Mouse (Mus musculus) embryonic facial prominence, embryonic 11.5 days (tissue): ENCODE measurements around the gene Cxcl14. TPM values are rescaled to one million over a fixed set of nuclear protein-coding genes. Genes with fewer than 3 reads are reported as not detected.

Experiments used
- ATAC-seq: fragments of 200-750 bp; cut with Nextera tagmentation; replicated peaks from 2 replicates; pipeline ENCODE4 v1.8.0; 2017; ENCODE audit warnings: low read depth; ENCODE audit not compliant: insufficient number of reproducible peaks, low FRiP score, low TSS enrichment
- DNase-seq: peaks from one replicate; pipeline ENCODE4 v3.0.0-alpha.2; 2015; ENCODE audit warnings: low spot score
- H3K27ac ChIP-seq: fragments of 300-500 bp; sonication (generic); replicated peaks from 2 replicates; pipeline ENCODE4 v1.5.1; 2014; ENCODE audit warnings: mild to moderate bottlenecking, low read depth, low read length, control low read depth
- H3K27me3 ChIP-seq: fragments of 300-500 bp; sonication (generic); 2 replicates; pipeline ENCODE4 v1.6.1; 2014; ENCODE audit warnings: mild to moderate bottlenecking, low read length, moderate library complexity, mixed read lengths; ENCODE audit not compliant: control insufficient read depth, insufficient read depth
- H3K36me3 ChIP-seq: fragments of 300-500 bp; sonication (generic); replicated peaks from 2 replicates; pipeline ENCODE4 v1.6.1; 2014; ENCODE audit warnings: low read depth, mild to moderate bottlenecking, low read length, moderate library complexity, mixed read lengths; ENCODE audit not compliant: control insufficient read depth, insufficient read depth
- H3K4me1 ChIP-seq: fragments of 300-500 bp; sonication (generic); 2 replicates; pipeline ENCODE4 v1.6.1; 2014; ENCODE audit warnings: low read length, mixed read lengths; ENCODE audit not compliant: control insufficient read depth, insufficient read depth
- H3K4me2 ChIP-seq: fragments of 300-500 bp; sonication (generic); 2 replicates; pipeline ENCODE4 v1.6.1; 2014; ENCODE audit warnings: low read depth, mild to moderate bottlenecking, control low read depth, low read length, moderate library complexity
- H3K4me3 ChIP-seq: fragments of 300-500 bp; sonication (generic); 2 replicates; pipeline ENCODE4 v1.5.1; 2014; ENCODE audit warnings: low read depth, low read length, control low read depth
- H3K9ac ChIP-seq: fragments of 300-500 bp; sonication (generic); replicated peaks from 2 replicates; pipeline ENCODE4 v1.6.1; 2014; ENCODE audit warnings: mild to moderate bottlenecking, control low read depth, low read length
- H3K9me3 ChIP-seq: fragments of 300-500 bp; sonication (generic); replicated peaks from 2 replicates; pipeline ENCODE4 v1.6.1; 2016; ENCODE audit warnings: mild to moderate bottlenecking, low read length, inconsistent platforms, mixed read lengths; ENCODE audit not compliant: control insufficient read depth
- WGBS: fragments of 180-500 bp; shearing (Covaris S2); extraction: QIAGEN DNeasy Blood & Tissue Kit; methylation state at CpG from one replicate; pipeline ENCODE4 v1.1.7; 2014; 5-methylcytosine and 5-hydroxymethylcytosine counted together
- polyA plus RNA-seq: library from polyadenylated mRNA; unstranded; fragments of >200 nt; fragmentation: Nextera tagmentation; extraction: Ambion mirVana; gene quantifications from 2 replicates; pipeline ENCODE4 v1.2.1, GENCODE M21; 2014

Cxcl14 gene
- polyA plus RNA-seq, 1 experiment from 2014 or later, result 104 TPM

DNA sequence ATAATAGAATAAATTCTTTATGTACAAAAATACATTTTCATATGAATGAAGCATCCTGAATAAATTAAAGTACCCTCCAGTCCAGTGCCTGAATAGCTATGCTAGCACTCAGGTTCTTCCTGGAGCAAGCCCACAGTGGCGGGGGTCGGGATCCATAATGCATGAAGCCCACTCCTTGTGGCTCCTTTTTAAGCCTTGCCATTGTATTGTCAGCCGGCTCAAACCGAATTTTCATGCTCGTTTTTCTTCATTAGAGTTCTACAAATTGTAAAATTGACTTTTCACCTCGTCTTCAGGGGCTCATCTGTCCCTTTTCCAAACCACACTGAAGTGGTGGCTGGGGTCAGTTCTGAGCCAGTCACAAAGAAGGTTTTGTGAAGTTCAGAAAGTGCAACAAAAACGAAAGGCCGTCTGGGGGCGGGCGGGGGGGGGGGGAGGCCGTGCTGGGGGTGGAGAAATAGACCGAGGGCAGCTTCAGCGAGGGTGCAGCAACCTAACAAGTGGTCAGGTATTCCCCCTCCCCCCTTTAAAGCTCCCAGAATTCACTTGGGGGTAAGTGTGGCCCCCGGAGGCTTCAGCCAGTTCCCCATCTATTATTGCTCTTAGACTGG lies 45.7 kb downstream of the Cxcl14 start:
- peaks cover 88% of the 10 kb centered on the region for H3K27me3 ChIP-seq
- ATAC-seq (no peak), DNase-seq (peak; percentile 22)
- peak overlapping the region; percentile 19 for H3K4me3 ChIP-seq
- no peak overlapping the region for H3K4me2 ChIP-seq
- no peaks in the 10 kb centered on the region for H3K36me3 ChIP-seq
- no peaks in the 10 kb centered on the region; the same call in 1 of the 2 replicates for H3K4me1 ChIP-seq
- H3K9ac ChIP-seq, result no peak overlapping the region; the same call in 1 of the 2 replicates
- 1% methylated on average over 13 of the region's 14 CpGs for WGBS
- no peak overlapping the region for H3K27ac ChIP-seq
- no peaks in the 10 kb centered on the region for H3K9me3 ChIP-seq

GRCm38 (mm10) chr13:56249593-56250341 lies 46.6 kb downstream of the Cxcl14 start:
- no peak for DNase-seq
- 1% methylated on average over 13 of the region's 13 CpGs for WGBS
- H3K9me3 ChIP-seq, result no peaks in the 10 kb centered on the region
- H3K4me3 ChIP-seq, result no peak overlapping the region
- no peaks in the 10 kb centered on the region for H3K36me3 ChIP-seq
- H3K4me2 ChIP-seq, result no peak overlapping the region
- no peak overlapping the region for H3K9ac ChIP-seq
- H3K27ac ChIP-seq, result no peak overlapping the region
- no peak for ATAC-seq
- H3K4me1 ChIP-seq, result no peaks in the 10 kb centered on the region; the same call in 1 of the 2 replicates
- H3K27me3 ChIP-seq, result peaks cover 79% of the 10 kb centered on the region

DNA sequence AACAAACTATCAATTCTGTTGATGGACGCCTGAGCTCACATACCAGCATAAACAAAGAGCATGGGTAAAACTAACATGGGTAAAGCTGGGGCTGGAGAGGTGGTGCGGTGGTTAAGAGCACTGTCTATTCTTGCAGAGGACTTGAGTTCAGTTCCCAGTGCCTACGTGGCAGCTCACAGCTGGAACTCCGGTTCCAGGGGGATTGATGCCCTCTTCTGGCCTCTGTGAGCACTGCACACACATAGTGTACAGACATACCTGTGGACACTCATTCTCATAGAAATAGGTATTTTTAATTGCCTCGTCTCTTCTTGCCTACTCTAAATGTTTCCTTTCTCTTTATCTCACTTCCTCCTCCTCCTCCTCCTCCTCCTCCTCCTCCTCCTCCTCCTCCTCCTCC lies 53.2 kb downstream of the Cxcl14 start:
- Histone ChIP-seq H3K27ac (no peak overlapping the region), H3K36me3 (no peaks in the 10 kb centered on the region), H3K4me2 (no peak overlapping the region), H3K4me3 (no peak overlapping the region), H3K4me1 (no peaks in the 10 kb centered on the region), H3K9me3 (no peaks in the 10 kb centered on the region), H3K27me3 (peaks cover 14% of the 10 kb centered on the region), H3K9ac (no peak overlapping the region)
- ATAC-seq (no peak), DNase-seq (no peak)
- 88% methylated on average over 5 of the region's 5 CpGs for WGBS

GRCm38 (mm10) chr13:56240012-56240770 lies 56.2 kb downstream of the Cxcl14 start:
- no peak overlapping the region for H3K9ac ChIP-seq
- no peaks in the 10 kb centered on the region for H3K9me3 ChIP-seq
- no peaks in the 10 kb centered on the region for H3K36me3 ChIP-seq
- no peak overlapping the region for H3K27ac ChIP-seq
- ATAC-seq, result no peak
- 52% methylated on average over 16 of the region's 16 CpGs for WGBS
- 0 out of 2 replicates have a peak, but pooled peaks cover 4% of the 10 kb centered on the region for H3K27me3 ChIP-seq
- no peak for DNase-seq
- H3K4me3 ChIP-seq, result no peak overlapping the region
- no peak overlapping the region for H3K4me2 ChIP-seq
- no peaks in the 10 kb centered on the region for H3K4me1 ChIP-seq

Other genes with a start within 250 kb of the Cxcl14 start
- gene H2afy, start 160.2 kb downstream of the Cxcl14 start, polyA plus RNA-seq, result 628 and 651 TPM in 2 replicates
- gene Tifab, start 117.7 kb downstream of the Cxcl14 start, polyA plus RNA-seq, result 0.36 and 0.38 TPM in 2 replicates
- 8.6 and 10.5 TPM in 2 replicates for gene Neurog1, start 44.4 kb downstream of the Cxcl14 start, polyA plus RNA-seq
- gene Gm3045, start 130.0 kb upstream of the Cxcl14 start, polyA plus RNA-seq, result not detected in 2 replicates
- 0.08 TPM in 1 of 2 replicates, not detected in the other for gene Slc25a48, start 141.8 kb upstream of the Cxcl14 start, polyA plus RNA-seq
- gene Il9, start 185.7 kb upstream of the Cxcl14 start, polyA plus RNA-seq, result not detected in 2 replicates
- 2.8 and 3.7 TPM in 2 replicates for gene Fbxl21, start 225.9 kb upstream of the Cxcl14 start, polyA plus RNA-seq